Mouse (Mus musculus): ENCODE data around the gene Elovl6. TPM values are rescaled to one million over a fixed set of nuclear protein-coding genes. Genes with fewer than 3 reads are reported as not detected.

Elovl6 gene
- total RNA-seq, 2 experiments from 2014 or later = 53.8 to 55.6 TPM

- no peak for DNase-seq (ENCODE audit: low spot score in 2 of 2)
These were observed 8.7 kb downstream of the Elovl6 start for GRCm38 (mm10) chr3:129540882-129541281.

- DNase-seq (ENCODE audit: low spot score in 2 of 2) = no peak
These were observed 9.3 kb downstream of the Elovl6 start for GRCm38 (mm10) chr3:129541456-129541855.

- no peak for DNase-seq (ENCODE audit: low spot score in 2 of 2)
These were observed 11.2 kb downstream of the Elovl6 start for GRCm38 (mm10) chr3:129543376-129543775.

DNA sequence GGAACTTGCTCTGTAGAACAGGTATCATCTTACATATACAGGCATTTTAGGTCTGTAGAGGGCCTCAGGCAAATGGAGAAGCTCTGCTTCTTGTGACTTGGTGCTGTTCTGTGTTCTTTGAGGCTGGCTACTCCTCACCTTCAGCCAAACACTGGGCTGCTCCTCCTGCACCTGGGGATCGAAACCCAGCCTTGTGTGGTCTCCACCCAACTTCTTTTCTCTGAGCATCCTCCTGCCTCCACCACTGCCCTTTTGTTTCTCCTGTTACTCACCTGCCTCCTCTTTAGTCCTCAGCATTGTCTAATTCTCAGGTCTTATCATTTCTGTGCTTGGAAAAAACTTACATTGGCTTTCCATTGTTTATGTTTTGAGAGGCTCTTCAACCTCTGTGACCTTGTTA, 12.1 kb downstream of the Elovl6 start:
- no peak for DNase-seq (ENCODE audit: low spot score in 2 of 2)

GRCm38 (mm10) chr3:129545228-129545627, 13.1 kb downstream of the Elovl6 start:
- DNase-seq (ENCODE audit: low spot score in 2 of 2) = no peak

DNA sequence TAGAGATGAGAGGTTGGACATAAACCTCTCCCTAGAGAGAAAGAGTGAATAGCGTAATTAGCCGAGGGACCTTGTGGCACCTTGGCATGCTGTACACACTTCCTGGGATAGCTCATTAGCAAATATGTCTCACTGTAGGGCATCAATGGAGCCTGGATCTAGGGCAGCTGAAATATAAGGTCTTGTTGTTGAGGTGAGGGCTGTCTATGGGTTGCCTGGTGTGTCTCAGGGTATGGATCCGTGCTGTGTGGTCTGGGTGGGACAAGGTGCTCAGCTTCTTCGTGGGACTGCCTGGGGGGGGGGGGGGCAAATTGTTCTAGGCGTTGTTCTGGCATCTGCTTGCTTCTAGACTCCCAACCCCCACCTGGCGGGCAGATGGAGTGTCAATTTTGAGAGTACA, 13.6 kb downstream of the Elovl6 start:
- DNase-seq (ENCODE audit: low spot score in 2 of 2) = no peak

DNA sequence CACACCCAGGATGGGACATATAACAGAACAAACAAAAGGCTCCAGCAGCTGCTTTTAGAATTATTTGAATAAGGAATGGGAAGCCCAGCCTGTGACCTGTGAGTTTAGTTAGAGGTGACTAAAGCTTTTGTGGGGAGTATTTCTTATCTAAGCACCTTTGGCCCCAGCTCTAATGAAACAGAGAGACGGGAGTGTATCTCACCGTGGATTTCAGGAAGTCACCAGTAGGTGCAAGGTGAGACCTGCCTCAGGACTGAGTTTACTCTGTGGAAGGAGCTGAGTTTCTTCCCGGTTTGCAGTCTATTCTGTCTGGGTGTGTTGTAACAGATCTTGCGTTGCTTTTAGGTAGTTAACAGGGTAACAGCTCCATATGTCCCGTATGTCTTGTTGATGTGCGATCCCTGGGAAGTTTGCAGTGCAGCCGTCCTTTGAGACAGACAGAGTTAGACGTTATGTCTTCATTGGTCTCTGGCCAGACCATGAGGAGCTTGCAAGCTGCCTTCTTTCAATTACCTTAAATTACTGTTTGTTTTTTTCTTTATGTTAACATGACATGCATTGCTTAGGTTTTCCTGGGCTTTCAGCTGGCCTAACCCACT, 15.8 kb downstream of the Elovl6 start:
- no peak for DNase-seq (ENCODE audit: low spot score in 2 of 2)

GRCm38 (mm10) chr3:129548760-129549159, 16.6 kb downstream of the Elovl6 start:
- DNase-seq (ENCODE audit: low spot score in 2 of 2) = no peak

GRCm38 (mm10) chr3:129549546-129549945, 17.4 kb downstream of the Elovl6 start:
- no peak for DNase-seq (ENCODE audit: low spot score in 2 of 2)

DNA sequence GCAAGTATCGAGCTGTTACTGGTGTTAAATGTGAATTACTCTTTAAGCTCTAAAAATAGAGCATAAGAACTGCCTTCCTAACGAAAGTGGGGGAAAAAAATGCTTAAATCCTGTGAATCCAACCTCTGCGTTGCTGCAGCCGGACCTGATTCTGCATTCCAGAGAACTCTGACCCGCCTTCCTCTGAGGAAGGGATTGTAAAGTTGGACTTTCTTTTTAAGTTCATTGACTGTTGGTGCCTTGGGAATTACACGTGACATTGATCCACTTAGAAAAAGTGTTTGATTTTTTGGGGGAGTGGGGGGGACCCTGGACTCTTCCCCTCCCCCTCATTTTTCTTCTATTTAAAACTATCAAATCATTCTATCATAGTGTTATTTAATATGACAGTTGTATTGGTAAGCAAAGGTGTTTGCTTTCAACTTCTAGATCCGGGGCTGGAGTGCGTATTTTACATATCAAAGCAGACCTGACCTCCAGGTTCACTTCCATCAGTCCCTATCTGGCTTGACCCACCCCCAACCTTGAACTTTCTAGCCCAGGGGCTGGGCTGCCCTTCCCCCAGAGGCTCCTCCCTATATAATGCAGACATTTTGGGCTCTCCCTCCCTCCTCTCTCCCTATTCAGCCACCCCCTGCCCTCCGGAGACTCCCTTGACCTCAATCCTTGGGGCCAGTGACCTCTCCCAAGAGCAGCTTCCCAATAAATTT, 19.6 kb downstream of the Elovl6 start:
- DNase-seq (ENCODE audit: low spot score in 2 of 2) = no peak

GRCm38 (mm10) chr3:129552370-129552769, 20.2 kb downstream of the Elovl6 start:
- DNase-seq (ENCODE audit: low spot score in 2 of 2) = no peak

DNA sequence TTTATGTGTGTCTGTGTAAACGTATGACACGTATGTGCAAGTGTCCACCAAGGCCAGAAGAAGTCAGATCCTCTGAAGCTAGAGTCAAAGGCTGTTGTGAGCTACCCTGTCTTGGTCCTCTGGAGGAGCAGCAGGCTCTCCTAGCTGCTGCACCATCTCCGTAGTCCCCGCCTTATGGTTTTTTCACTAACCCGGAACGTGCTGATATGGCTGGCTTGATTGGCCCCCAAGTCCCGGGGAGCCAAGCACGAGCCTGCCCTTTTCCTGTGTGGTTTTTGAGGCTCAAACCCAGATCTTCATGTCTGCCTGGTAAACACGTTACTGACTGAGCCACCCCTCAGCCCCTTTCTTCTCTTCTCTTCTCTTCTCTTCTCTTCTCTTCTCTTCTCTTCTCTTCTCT, 21.0 kb downstream of the Elovl6 start:
- DNase-seq (ENCODE audit: low spot score in 2 of 2) = no peak

DNA sequence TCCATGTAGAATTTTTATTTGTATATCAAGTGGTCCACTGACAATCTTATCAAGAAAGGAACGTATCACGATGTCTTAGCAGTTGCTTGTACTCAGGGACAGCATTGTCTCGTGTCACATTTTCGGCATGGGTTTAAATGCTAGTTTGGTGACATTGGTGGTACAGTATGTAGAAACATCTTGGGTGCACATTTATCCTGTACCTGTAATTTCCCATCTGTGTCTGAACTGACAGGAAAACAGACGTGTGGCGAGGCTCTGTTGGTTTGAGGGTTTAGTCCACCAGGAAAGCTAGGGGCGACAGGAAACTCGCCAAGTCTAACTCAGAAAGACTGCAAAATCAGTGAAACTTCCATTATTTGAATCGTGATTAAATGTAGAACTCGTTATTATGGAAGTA, 21.5 kb downstream of the Elovl6 start:
- DNase-seq (ENCODE audit: low spot score in 2 of 2) = no peak

DNA sequence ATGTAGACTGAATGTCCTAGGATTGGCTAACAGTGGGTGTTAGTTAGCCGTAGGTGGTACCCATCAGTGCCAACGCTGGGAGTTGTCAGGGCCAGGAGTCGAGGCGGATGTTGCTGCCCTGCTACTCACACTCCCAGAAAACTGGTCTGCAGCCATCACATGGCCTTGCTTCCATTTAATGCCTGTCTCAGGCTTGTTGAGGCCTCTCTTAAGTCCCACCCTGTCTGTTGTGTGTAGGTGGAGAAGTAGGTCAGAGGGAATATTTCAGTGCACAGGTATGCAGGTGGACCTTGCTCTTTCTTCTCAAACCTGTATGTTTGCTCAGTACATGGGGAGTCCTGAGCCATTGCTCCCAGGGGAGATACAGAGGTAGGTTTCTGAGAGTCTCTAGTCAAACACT, 22.3 kb downstream of the Elovl6 start:
- DNase-seq (ENCODE audit: low spot score in 2 of 2) = no peak

DNA sequence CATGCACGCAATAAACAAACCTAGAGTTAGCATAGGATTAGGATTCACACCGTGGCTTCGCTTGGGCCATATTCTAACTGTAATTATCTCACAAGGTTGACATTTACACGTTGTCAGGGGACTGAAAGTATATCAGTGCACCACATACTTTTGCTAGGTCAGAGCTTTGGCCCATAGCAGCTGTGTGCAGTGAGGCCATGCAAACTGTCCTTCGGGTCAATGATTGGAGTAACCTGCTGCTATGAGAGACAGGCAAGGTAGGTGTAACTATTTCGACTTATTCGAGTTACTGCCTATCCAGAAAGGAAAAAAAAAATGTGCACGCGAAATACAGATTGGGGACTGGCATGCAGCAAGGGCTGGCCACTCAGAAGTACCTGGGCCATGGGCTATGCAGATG, 24.9 kb downstream of the Elovl6 start:
- DNase-seq (ENCODE audit: low spot score in 2 of 2) = no peak

DNA sequence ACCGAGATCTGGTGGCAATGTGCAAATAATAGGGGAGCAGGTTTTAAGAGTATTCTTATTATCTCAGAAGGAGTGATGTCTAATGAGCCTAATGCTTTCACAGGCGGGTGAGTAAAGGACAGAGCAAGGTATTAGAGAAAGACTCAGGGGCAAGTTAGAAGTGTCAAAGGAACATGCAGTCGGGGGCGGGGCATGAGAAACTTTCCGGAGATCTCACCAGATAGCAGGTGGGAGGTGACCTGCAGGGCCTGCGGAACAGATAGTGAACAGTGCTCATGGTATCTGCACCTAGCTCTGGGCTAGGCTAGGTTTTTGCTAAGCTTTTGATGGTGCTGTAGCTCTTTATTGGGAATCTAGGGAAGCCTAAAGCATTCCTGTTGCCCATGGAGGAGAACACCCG, 25.4 kb downstream of the Elovl6 start:
- no peak for DNase-seq (ENCODE audit: low spot score in 2 of 2)

DNA sequence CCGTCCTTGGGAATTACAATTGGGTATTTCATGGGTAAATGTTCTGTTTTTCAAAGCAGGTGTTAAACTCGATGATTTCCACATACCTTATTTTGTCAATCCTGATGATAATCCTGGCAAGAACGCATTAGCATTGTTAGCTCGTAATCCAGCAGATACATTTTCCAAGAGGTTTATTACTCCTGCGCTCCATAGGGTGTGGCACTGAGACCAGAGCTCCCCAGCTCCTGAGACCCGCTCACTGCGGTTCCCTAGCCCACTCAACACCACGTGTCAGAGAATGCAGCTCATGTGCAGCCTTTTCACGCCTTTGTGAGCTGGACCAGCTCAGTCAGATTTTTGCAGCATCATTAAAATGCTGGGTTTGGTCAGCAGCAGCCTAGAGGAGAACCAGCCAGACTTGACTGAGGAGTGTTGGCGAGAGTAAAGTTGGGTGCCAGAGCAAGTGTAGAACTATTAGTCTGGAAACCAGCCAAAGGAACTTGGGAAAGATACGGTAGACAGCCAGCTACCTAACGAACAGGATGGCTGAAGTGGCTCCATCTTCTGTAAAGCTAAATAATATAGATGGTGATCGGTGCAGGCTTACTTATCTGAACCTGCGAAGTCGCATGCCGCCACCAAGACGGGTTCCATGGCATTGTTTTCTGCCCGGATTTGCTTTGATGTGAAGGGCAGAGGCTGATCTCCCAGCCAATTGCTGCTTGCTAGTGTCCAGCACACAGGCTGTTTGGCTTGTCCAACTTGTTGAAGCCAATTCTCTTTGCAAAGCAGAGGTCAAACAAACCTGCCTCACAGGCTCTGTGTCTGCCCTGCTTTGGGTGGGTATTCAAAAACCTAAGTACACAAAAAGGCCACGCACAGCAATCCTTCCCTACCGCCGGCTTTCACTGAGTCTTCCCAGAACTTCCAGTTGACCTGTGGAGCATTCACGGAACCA, 26.1 kb downstream of the Elovl6 start:
- no peak for DNase-seq (ENCODE audit: low spot score in 2 of 2)

DNA sequence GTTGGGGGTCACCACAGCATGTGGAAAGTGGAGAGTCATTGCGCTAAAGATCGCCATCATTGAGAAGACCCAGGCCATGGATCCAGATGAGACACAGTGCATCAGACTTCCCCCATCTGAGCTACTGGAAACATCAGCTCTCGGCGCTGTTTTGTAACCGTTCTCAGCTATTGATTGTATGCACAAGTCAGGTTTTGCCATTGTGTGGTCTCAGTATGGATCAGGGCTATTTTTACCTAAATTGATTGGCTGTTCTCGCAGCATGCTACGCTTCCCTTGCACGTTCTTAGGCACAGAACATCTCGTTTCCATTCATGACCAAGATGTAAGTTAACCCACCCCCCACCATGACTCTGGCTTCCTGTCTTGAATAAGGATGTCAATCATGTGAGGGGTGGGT, 27.9 kb downstream of the Elovl6 start:
- DNase-seq (ENCODE audit: low spot score in 2 of 2) = no peak

GRCm38 (mm10) chr3:129561011-129561410, 28.9 kb downstream of the Elovl6 start:
- DNase-seq (ENCODE audit: low spot score in 2 of 2) = no peak

DNA sequence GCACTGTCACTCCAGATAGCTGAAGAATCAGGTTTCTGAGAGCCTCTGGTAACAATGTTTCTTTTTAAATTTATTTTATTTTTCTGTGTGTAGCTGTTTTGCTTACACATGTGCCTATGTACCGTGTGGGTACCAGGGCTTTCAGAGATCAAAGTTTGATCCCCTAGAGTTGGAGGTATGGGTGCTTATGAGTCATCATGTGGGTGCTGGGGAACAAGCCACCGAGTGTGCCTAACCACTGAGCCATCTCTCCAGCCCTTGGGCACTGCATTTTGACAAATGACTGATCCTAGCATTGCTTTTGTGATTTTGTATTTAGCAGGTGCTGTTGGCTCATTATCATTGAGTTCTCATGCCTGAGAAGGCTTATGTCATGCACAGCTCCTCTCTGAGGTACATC, 29.7 kb downstream of the Elovl6 start:
- DNase-seq (ENCODE audit: low spot score in 2 of 2) = no peak

GRCm38 (mm10) chr3:129562411-129562810, 30.3 kb downstream of the Elovl6 start:
- DNase-seq (ENCODE audit: low spot score in 2 of 2) = no peak

DNA sequence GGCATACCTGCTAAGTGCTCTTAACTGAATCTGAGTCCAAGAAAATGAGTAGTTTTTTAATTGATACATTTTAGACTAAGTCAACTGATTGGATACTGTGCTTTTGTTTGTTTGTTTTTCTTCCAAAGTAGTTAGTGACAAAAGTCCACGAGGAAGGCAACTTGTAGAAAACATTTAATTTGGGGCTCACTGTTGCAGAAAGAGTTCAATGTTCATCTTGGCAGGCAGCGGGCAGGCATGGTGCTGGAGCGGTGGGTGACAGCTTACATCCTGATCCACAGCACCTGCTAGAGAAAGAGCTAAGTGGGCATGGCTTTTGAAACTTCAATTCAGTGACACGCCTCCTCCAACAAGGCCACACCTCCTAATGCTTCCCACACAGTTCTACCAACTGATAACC, 31.7 kb downstream of the Elovl6 start:
- DNase-seq (ENCODE audit: low spot score in 2 of 2) = no peak

All from layer of hippocampus, postnatal 10 days (tissue).